Mouse (Mus musculus): ENCODE measurements around the gene Nfkbia.

The Nfkbia gene

GRCm38 (mm10) chr12:55492184-55492898 lies at the start of gene Nfkbia:
TSS of gene Nfkbia (minus strand) at chr12:55492647.
- peak; percentile 96 for DNase-seq

- no peak for DNase-seq
Observed at GRCm38 (mm10) chr12:55539157-55539556, 46.7 kb upstream of the Nfkbia start.

GRCm38 (mm10) chr12:55538328-55538971 lies 46.0 kb upstream of the Nfkbia start:
- DNase-seq = no peak

GRCm38 (mm10) chr12:55537742-55538141 lies 45.3 kb upstream of the Nfkbia start:
- no peak for DNase-seq

- no peak for DNase-seq
Observed at GRCm38 (mm10) chr12:55536537-55537135, 44.2 kb upstream of the Nfkbia start.

- no peak for DNase-seq
Observed at GRCm38 (mm10) chr12:55526983-55527752, 34.7 kb upstream of the Nfkbia start.

GRCm38 (mm10) chr12:55518061-55518738 lies 25.8 kb upstream of the Nfkbia start:
- DNase-seq = peak; percentile 15

- no peak for DNase-seq
Observed at GRCm38 (mm10) chr12:55508817-55509216, 16.4 kb upstream of the Nfkbia start.

GRCm38 (mm10) chr12:55507332-55507935 lies 15.0 kb upstream of the Nfkbia start:
- DNase-seq = no peak

GRCm38 (mm10) chr12:55506029-55506330 lies 13.5 kb upstream of the Nfkbia start:
- peak; percentile 73 for DNase-seq

- DNase-seq = no peak
Observed at GRCm38 (mm10) chr12:55505314-55506028, 13.0 kb upstream of the Nfkbia start.

GRCm38 (mm10) chr12:55499031-55499430 lies 6.6 kb upstream of the Nfkbia start:
- DNase-seq = peak; percentile 76

- no peak for DNase-seq
Observed at GRCm38 (mm10) chr12:55497737-55498136, 5.3 kb upstream of the Nfkbia start.

- no peak for DNase-seq
Observed at GRCm38 (mm10) chr12:55495902-55496605, 3.6 kb upstream of the Nfkbia start.

- peak; percentile 75 for DNase-seq
Observed at GRCm38 (mm10) chr12:55495114-55495901, 2.9 kb upstream of the Nfkbia start.

- no peak for DNase-seq
Observed at GRCm38 (mm10) chr12:55493381-55493780, 934 bp upstream of the Nfkbia start.

- DNase-seq = no peak
Observed at GRCm38 (mm10) chr12:55492941-55493340, 494 bp upstream of the Nfkbia start.

- peak; percentile 98 for DNase-seq
Observed at GRCm38 (mm10) chr12:55491516-55492183, 797 bp downstream of the Nfkbia start.

- DNase-seq = peak; percentile 53
Observed at GRCm38 (mm10) chr12:55490722-55491449, 1.6 kb downstream of the Nfkbia start.

All from kidney, adult 18-20 months (tissue).